14 mouse cellular contexts compared by ENCODE assay signal in genomic region chr7:82339214-82339613, GRCm38 (mm10). TPM values are rescaled to one million over a fixed set of nuclear protein-coding genes. Genes with fewer than 3 reads are reported as not detected.
DNase-seq lines count a peak whose midpoint lies in the region; ATAC-seq and TF ChIP-seq lines count a peak whose summit lies in the region.
"Had no signal": no experiment of that assay in that cellular context is flagged by ENCODE, and none has a peak within 500 bp of the region (broad histone marks: within the 10 kb centered on the region; RNA-seq: fewer than 3 reads in every experiment).

No protein-coding gene starts in this region.

- peak; percentile 26 for DNase-seq in thymus, postnatal 0 days (ENCODE audit: low spot score)
- no peak for DNase-seq in thymus, adult 18-20 months
- DNase-seq in R1 (ENCODE audit: low read depth, low spot score), result peak; percentile 46
- DNase-seq in testis, postnatal 10 days (ENCODE audit: low spot score), result peak; percentile 33
- no peak for DNase-seq in gastrocnemius, adult 18-20 months (ENCODE audit: low spot score)
- DNase-seq: right cerebral cortex, postnatal 4 days had no signal

- no peak overlapping the region for H3K4me3 ChIP-seq in intestine, postnatal 0 days (ENCODE audit: low read depth, low read length)
- H3K4me3 ChIP-seq in intestine, embryonic 16.5 days (ENCODE audit: low read length), result no peak overlapping the region
- H3K4me3 ChIP-seq: embryonic facial prominence, embryonic 15.5 days; limb, embryonic 12.5 days; neural tube, embryonic 12.5 days had no signal

- H3K36me3 ChIP-seq in intestine, postnatal 0 days (ENCODE audit: control insufficient read depth, insufficient read depth), result no peaks in the 10 kb centered on the region
- H3K36me3 ChIP-seq in intestine, embryonic 16.5 days (ENCODE audit: control insufficient read depth, insufficient read depth, low read length), result no peaks in the 10 kb centered on the region
- H3K36me3 ChIP-seq: embryonic facial prominence, embryonic 15.5 days; limb, embryonic 12.5 days; neural tube, embryonic 12.5 days had no signal

- no peak overlapping the region for H3K9ac ChIP-seq in intestine, postnatal 0 days (ENCODE audit: low read depth, low read length)
- H3K9ac ChIP-seq in intestine, embryonic 16.5 days (ENCODE audit: low read depth, low read length), result no peak overlapping the region
- H3K9ac ChIP-seq: embryonic facial prominence, embryonic 15.5 days; hindbrain, embryonic 14.5 days; limb, embryonic 12.5 days; neural tube, embryonic 12.5 days had no signal

- H3K4me1 ChIP-seq in intestine, postnatal 0 days (replicated peaks; ENCODE audit: control insufficient read depth, insufficient read depth, low read length), result no peaks in the 10 kb centered on the region
- H3K4me1 ChIP-seq in intestine, embryonic 16.5 days (ENCODE audit: control insufficient read depth, insufficient read depth, low read length), result peaks cover 4% of the 10 kb centered on the region

- no peak overlapping the region for H3K4me2 ChIP-seq in intestine, postnatal 0 days (replicated peaks; ENCODE audit: low read depth)
- H3K4me2 ChIP-seq in intestine, embryonic 16.5 days (ENCODE audit: low read depth, low read length), result no peak overlapping the region
- H3K4me2 ChIP-seq: embryonic facial prominence, embryonic 15.5 days; hindbrain, embryonic 14.5 days; limb, embryonic 12.5 days; neural tube, embryonic 12.5 days had no signal

- peaks cover 30% of the 10 kb centered on the region for H3K27me3 ChIP-seq in intestine, postnatal 0 days (replicated peaks; ENCODE audit: control insufficient read depth, insufficient read depth, low read length)
- peaks cover 32% of the 10 kb centered on the region for H3K27me3 ChIP-seq in intestine, embryonic 16.5 days (replicated peaks; ENCODE audit: control insufficient read depth, insufficient read depth, low read length)

- 54% methylated on average over 3 of the region's 3 CpGs for WGBS in intestine, postnatal 0 days
- WGBS in intestine, embryonic 16.5 days, result 55% methylated on average over 3 of the region's 3 CpGs

- H3K27ac ChIP-seq in intestine, postnatal 0 days (ENCODE audit: low read depth, low read length), result no peak overlapping the region
- no peak overlapping the region for H3K27ac ChIP-seq in intestine, embryonic 16.5 days (ENCODE audit: low read length)
- H3K27ac ChIP-seq: embryonic facial prominence, embryonic 15.5 days; hindbrain, embryonic 14.5 days; limb, embryonic 12.5 days; neural tube, embryonic 12.5 days had no signal

- no peak for ATAC-seq in intestine, postnatal 0 days
- no peak for ATAC-seq in intestine, embryonic 16.5 days
- ATAC-seq: activated CD4-positive, CD25-positive, alpha-beta regulatory T cell, adult 4 months had no signal

- peak; percentile 68 for TF ChIP-seq CTCF in intestine, postnatal 0 days (IDR thresholded peaks at IDR 0.05; ENCODE audit: low read depth)

- H3K9me3 ChIP-seq in intestine, postnatal 0 days (ENCODE audit: control insufficient read depth), result no peaks in the 10 kb centered on the region
- H3K9me3 ChIP-seq in intestine, embryonic 16.5 days (ENCODE audit: control insufficient read depth, low read length), result no peaks in the 10 kb centered on the region
- H3K9me3 ChIP-seq: embryonic facial prominence, embryonic 15.5 days; limb, embryonic 12.5 days; neural tube, embryonic 12.5 days had no signal

RNA-seq across cellular contexts. Expression of gene Adamtsl3, which starts 3.7 kb away (rescaled TPM):
- 0.96 and 1.3 TPM in 2 replicates for polyA plus RNA-seq in intestine, postnatal 0 days (2015; fragmentation: Nextera tagmentation; extraction: Ambion mirVana)
- polyA plus RNA-seq in intestine, embryonic 16.5 days (2015; fragmentation: Nextera tagmentation; extraction: Ambion mirVana), result 0.61 and 0.68 TPM in 2 replicates
- 0.15 and 0.20 TPM in 2 replicates for polyA plus RNA-seq in thymus, postnatal 0 days (2015; fragmentation: Nextera tagmentation; extraction: Ambion mirVana)
- total RNA-seq in gastrocnemius, adult 18-20 months (2021), result 1 to 10 TPM; 2.4 to 4.0 TPM
- total RNA-seq: megakaryocyte-erythroid progenitor cell, adult 5-6 weeks had no signal

Comparison
In these comparisons a context has a peak if more than half of its experiments do, and no peak if none do; other contexts are left out.
1. DNase-seq: peak in thymus, postnatal 0 days (single experiment), R1 (single experiment) and testis, postnatal 10 days (single experiment); none in thymus, adult 18-20 months (0 of 2) and gastrocnemius, adult 18-20 months (single experiment).